Mouse (Mus musculus) heart, embryonic 15.5 days (tissue): ENCODE data around the gene Rab13. TPM values are rescaled to one million over a fixed set of nuclear protein-coding genes. Genes with fewer than 3 reads are reported as not detected.

Experiments
- ATAC-seq: fragments of 200-750 bp; cut with Nextera tagmentation; replicated peaks from 2 replicates; pipeline ENCODE4 v1.8.0; 2017; ENCODE audit warnings: low read depth, moderate TSS enrichment; ENCODE audit not compliant: insufficient number of reproducible peaks, insufficient read depth, low FRiP score
- H3K27ac ChIP-seq: fragments of 300-500 bp; sonication (generic); 2 replicates; pipeline ENCODE4 v1.5.1; 2015; ENCODE audit warnings: mild to moderate bottlenecking, inconsistent platforms
- H3K27me3 ChIP-seq: fragments of 300-500 bp; sonication (generic); 2 replicates; pipeline ENCODE4 v1.6.1; 2015; ENCODE audit warnings: inconsistent platforms
- H3K36me3 ChIP-seq: fragments of 300-500 bp; sonication (generic); 2 replicates; pipeline ENCODE4 v1.6.1; 2015; ENCODE audit warnings: mild to moderate bottlenecking, inconsistent platforms
- H3K4me1 ChIP-seq: fragments of 300-500 bp; sonication (generic); replicated peaks from 2 replicates; pipeline ENCODE4 v1.6.1; 2015; ENCODE audit warnings: inconsistent platforms
- H3K4me2 ChIP-seq: fragments of 300-500 bp; sonication (generic); 2 replicates; pipeline ENCODE4 v1.6.1; 2015; ENCODE audit warnings: inconsistent platforms, mild to moderate bottlenecking, moderate library complexity
- H3K4me3 ChIP-seq: fragments of 300-500 bp; sonication (generic); 2 replicates; pipeline ENCODE4 v1.5.1; 2015; ENCODE audit warnings: mild to moderate bottlenecking, inconsistent platforms
- H3K9ac ChIP-seq: fragments of 300-500 bp; sonication (generic); 2 replicates; pipeline ENCODE4 v1.6.1; 2015; ENCODE audit warnings: mild to moderate bottlenecking, inconsistent platforms
- H3K9me3 ChIP-seq: fragments of 300-500 bp; sonication (generic); replicated peaks from 2 replicates; pipeline ENCODE4 v1.6.1; 2016; ENCODE audit warnings: inconsistent platforms
- WGBS: fragments of 180-500 bp; shearing (Covaris S2); methylation state at CpG from one replicate; pipeline ENCODE4 v1.1.7; 2015; ENCODE audit warnings: mixed read lengths; 5-methylcytosine and 5-hydroxymethylcytosine counted together
- polyA plus RNA-seq: library from polyadenylated mRNA; unstranded; fragments of >200 nt; fragmentation: Nextera tagmentation; extraction: Ambion mirVana; gene quantifications from 2 replicates; pipeline ENCODE4 v1.2.1, GENCODE M21; 2015

Rab13 gene
- polyA plus RNA-seq, 1 experiment from 2014 or later = 22.1 TPM

GRCm38 (mm10) chr3:90265034-90265931, 51.8 kb downstream of the Rab13 start, which contains the start of gene Dennd4b:
TSS of gene Dennd4b (plus strand) at chr3:90265185.
- H3K27ac ChIP-seq = peak within 1 kb of the TSS; percentile 100
- peak within 1 kb of the TSS; percentile 88 for H3K9ac ChIP-seq
- H3K4me1 ChIP-seq = peaks cover 20% of the 10 kb centered on the region
- peak within 1 kb of the TSS; percentile 79 for H3K4me3 ChIP-seq
- under 1% methylated on average over 70 of the region's 87 CpGs for WGBS
- peak; percentile 90 for ATAC-seq
- peak within 1 kb of the TSS; percentile 89 for H3K4me2 ChIP-seq
- H3K9me3 ChIP-seq = no peaks in the 10 kb centered on the region
- H3K36me3 ChIP-seq = peaks cover 34% of the 10 kb centered on the region
- no peaks in the 10 kb centered on the region for H3K27me3 ChIP-seq

GRCm38 (mm10) chr3:90265932-90266741, 52.6 kb downstream of the Rab13 start:
- no peaks in the 10 kb centered on the region for H3K27me3 ChIP-seq
- peak overlapping the region; percentile 88 for H3K9ac ChIP-seq
- H3K36me3 ChIP-seq = peaks cover 32% of the 10 kb centered on the region
- peaks cover 20% of the 10 kb centered on the region for H3K4me1 ChIP-seq
- no peaks in the 10 kb centered on the region for H3K9me3 ChIP-seq
- 14% methylated on average over 16 of the region's 16 CpGs for WGBS
- peak overlapping the region; percentile 79 for H3K4me3 ChIP-seq
- peak overlapping the region; percentile 89 for H3K4me2 ChIP-seq
- peak; percentile 48 for ATAC-seq
- H3K27ac ChIP-seq = peak overlapping the region; percentile 100

- peak overlapping the region; percentile 79 for H3K4me3 ChIP-seq
- H3K9me3 ChIP-seq = no peaks in the 10 kb centered on the region
- H3K27me3 ChIP-seq = no peaks in the 10 kb centered on the region
- peak overlapping the region; percentile 100 for H3K27ac ChIP-seq
- peak overlapping the region; percentile 89 for H3K4me2 ChIP-seq
- no peak for ATAC-seq
- no peak overlapping the region for H3K9ac ChIP-seq
- WGBS = 92% methylated on average over 20 of the region's 20 CpGs
- peaks cover 20% of the 10 kb centered on the region for H3K4me1 ChIP-seq
- H3K36me3 ChIP-seq = peaks cover 32% of the 10 kb centered on the region
These were observed 53.6 kb downstream of the Rab13 start for GRCm38 (mm10) chr3:90266901-90267775.

GRCm38 (mm10) chr3:90268190-90268589, 54.7 kb downstream of the Rab13 start:
- no peak overlapping the region for H3K27ac ChIP-seq
- H3K9me3 ChIP-seq = no peaks in the 10 kb centered on the region
- peaks cover 30% of the 10 kb centered on the region for H3K36me3 ChIP-seq
- no peak overlapping the region for H3K4me3 ChIP-seq
- no peaks in the 10 kb centered on the region for H3K27me3 ChIP-seq
- 93% methylated on average over 11 of the region's 11 CpGs for WGBS
- H3K4me2 ChIP-seq = no peak overlapping the region
- no peak for ATAC-seq
- H3K4me1 ChIP-seq = peaks cover 20% of the 10 kb centered on the region
- H3K9ac ChIP-seq = no peak overlapping the region

GRCm38 (mm10) chr3:90268971-90269370, 55.5 kb downstream of the Rab13 start:
- Histone ChIP-seq H3K9me3 (no peaks in the 10 kb centered on the region), H3K4me2 (no peak overlapping the region), H3K9ac (no peak overlapping the region), H3K27ac (no peak overlapping the region), H3K4me3 (no peak overlapping the region), H3K36me3 (peaks cover 30% of the 10 kb centered on the region; the same call in 1 of the 2 replicates), H3K27me3 (no peaks in the 10 kb centered on the region), H3K4me1 (peaks cover 20% of the 10 kb centered on the region)
- no peak for ATAC-seq
- 84% methylated on average over 16 of the region's 16 CpGs for WGBS

GRCm38 (mm10) chr3:90270784-90271183, 57.3 kb downstream of the Rab13 start:
- no peak overlapping the region for H3K4me3 ChIP-seq
- peaks cover 38% of the 10 kb centered on the region for H3K36me3 ChIP-seq
- ATAC-seq = no peak
- H3K27ac ChIP-seq = no peak overlapping the region
- peaks cover 18% of the 10 kb centered on the region for H3K4me1 ChIP-seq
- H3K4me2 ChIP-seq = no peak overlapping the region
- H3K27me3 ChIP-seq = no peaks in the 10 kb centered on the region
- no peaks in the 10 kb centered on the region for H3K9me3 ChIP-seq
- no peak overlapping the region for H3K9ac ChIP-seq
- WGBS = 89% methylated on average over 8 of the region's 8 CpGs

- WGBS = 67% methylated on average over 9 of the region's 9 CpGs
- Histone ChIP-seq H3K36me3 (peaks cover 49% of the 10 kb centered on the region), H3K4me1 (peaks cover 5% of the 10 kb centered on the region), H3K27me3 (no peaks in the 10 kb centered on the region), H3K4me3 (no peak overlapping the region), H3K9me3 (no peaks in the 10 kb centered on the region), H3K4me2 (no peak overlapping the region), H3K9ac (no peak overlapping the region), H3K27ac (no peak overlapping the region)
- no peak for ATAC-seq
These were observed 58.7 kb downstream of the Rab13 start for GRCm38 (mm10) chr3:90272170-90272569.

GRCm38 (mm10) chr3:90273855-90274254, 60.4 kb downstream of the Rab13 start:
- Histone ChIP-seq H3K4me1 (0 out of 2 replicates have a peak, but pooled peaks cover 3% of the 10 kb centered on the region), H3K4me2 (no peak overlapping the region), H3K9ac (no peak overlapping the region), H3K9me3 (no peaks in the 10 kb centered on the region), H3K36me3 (peaks cover 61% of the 10 kb centered on the region), H3K27ac (no peak overlapping the region), H3K27me3 (no peaks in the 10 kb centered on the region), H3K4me3 (no peak overlapping the region)
- WGBS = 92% methylated on average over 22 of the region's 22 CpGs
- no peak for ATAC-seq

- H3K36me3 ChIP-seq = peaks cover 76% of the 10 kb centered on the region
- ATAC-seq = no peak
These were observed 61.8 kb downstream of the Rab13 start for GRCm38 (mm10) chr3:90275286-90275685.

More at GRCm38 (mm10) chr3:90275286-90275685, 61.8 kb downstream of the Rab13 start:
- 90% methylated on average over 11 of the region's 11 CpGs for WGBS
- Histone ChIP-seq H3K4me2 (no peak overlapping the region), H3K4me3 (no peak overlapping the region), H3K9ac (no peak overlapping the region), H3K27me3 (no peaks in the 10 kb centered on the region), H3K9me3 (no peaks in the 10 kb centered on the region), H3K27ac (no peak overlapping the region), H3K4me1 (0 out of 2 replicates have a peak, but pooled peaks cover 3% of the 10 kb centered on the region)
